Mouse (Mus musculus) C2C12 (cell line): ENCODE results near the gene Fads3.

Experiments used
- CEBPB ChIP-seq: IDR thresholded peaks from one replicate; pipeline ENCODE4 v1.6.1; 2011; ENCODE audit warnings: low read depth, mild to moderate bottlenecking, control low read depth, moderate library complexity
- CTCF ChIP-seq: IDR thresholded peaks from one replicate; pipeline ENCODE4 v1.5.1; 2011; ENCODE audit not compliant: control insufficient read depth, insufficient read depth, insufficient read length
- FOSL1 ChIP-seq: IDR thresholded peaks from one replicate; pipeline ENCODE4 v1.8.0; 2011; ENCODE audit warnings: mild to moderate bottlenecking, low read length; ENCODE audit not compliant: poor library complexity, insufficient read depth, severe bottlenecking
- MAX ChIP-seq: IDR thresholded peaks from one replicate; pipeline ENCODE4 v1.6.1; 2011; ENCODE audit warnings: mild to moderate bottlenecking, control low read depth
- USF1 ChIP-seq: IDR thresholded peaks from one replicate; pipeline ENCODE4 v1.6.1; 2011; ENCODE audit warnings: low read depth, mild to moderate bottlenecking, control low read depth, moderate library complexity

- TF ChIP-seq CTCF: no peak
- TF ChIP-seq USF1: no peak
- TF ChIP-seq MAX: no peak
- no peak for TF ChIP-seq FOSL1
- no peak for TF ChIP-seq CEBPB
Observed at GRCm38 (mm10) chr19:10094695-10095094, 53.3 kb downstream of the Fads3 start.
